Mouse (Mus musculus): ENCODE measurements around the gene Zfp11. TPM values are rescaled to one million over a fixed set of nuclear protein-coding genes. Genes with fewer than 3 reads are reported as not detected.
"Not testable (repeated sequence)": the region's sequence is repeated elsewhere in the genome, so short reads cannot be mapped to it uniquely, and the experiment has no call there.

Gene Zfp11
- polyA plus RNA-seq, 1 experiment from 2014 or later, result 3.2 TPM

GRCm38 (mm10) chr5:129685141-129685540 is 15.2 kb upstream of the Zfp11 start:
- H3K4me2 ChIP-seq; H3K9me3 ChIP-seq (ENCODE audit: control insufficient read depth, low read length); H3K4me3 ChIP-seq (ENCODE audit: low read depth, low read length); H3K36me3 ChIP-seq (ENCODE audit: control insufficient read depth, insufficient read depth, low read length); H3K9ac ChIP-seq (ENCODE audit: low read depth, low read length); H3K27ac ChIP-seq (ENCODE audit: low read depth, low read length); DNase-seq (ENCODE audit: low spot score); H3K4me1 ChIP-seq (replicated peaks; ENCODE audit: control insufficient read depth, insufficient read depth, low read length); H3K27me3 ChIP-seq (replicated peaks; ENCODE audit: control insufficient read depth, insufficient read depth, low read length); ATAC-seq (replicated peaks; ENCODE audit: low FRiP score): not testable (repeated sequence)
- 79% methylated on average over 5 of the region's 5 CpGs for WGBS

- ATAC-seq (replicated peaks; ENCODE audit: low FRiP score) (peak; percentile 65), DNase-seq (ENCODE audit: low spot score) (no peak)
- Histone ChIP-seq H3K27me3 (replicated peaks; ENCODE audit: control insufficient read depth, insufficient read depth, low read length) (no peaks in the 10 kb centered on the region), H3K4me2 (peak overlapping the region; percentile 60), H3K9me3 (ENCODE audit: control insufficient read depth, low read length) (no peaks in the 10 kb centered on the region), H3K9ac (ENCODE audit: low read depth, low read length) (peak overlapping the region; percentile 68), H3K4me1 (replicated peaks; ENCODE audit: control insufficient read depth, insufficient read depth, low read length) (no peaks in the 10 kb centered on the region), H3K36me3 (ENCODE audit: control insufficient read depth, insufficient read depth, low read length) (no peaks in the 10 kb centered on the region), H3K27ac (ENCODE audit: low read depth, low read length) (no peak overlapping the region), H3K4me3 (ENCODE audit: low read depth, low read length) (peak overlapping the region; percentile 69)
- 1% methylated on average over 31 of the region's 31 CpGs for WGBS
Measured at GRCm38 (mm10) chr5:129669453-129670035, 355 bp downstream of the Zfp11 start.

DNA sequence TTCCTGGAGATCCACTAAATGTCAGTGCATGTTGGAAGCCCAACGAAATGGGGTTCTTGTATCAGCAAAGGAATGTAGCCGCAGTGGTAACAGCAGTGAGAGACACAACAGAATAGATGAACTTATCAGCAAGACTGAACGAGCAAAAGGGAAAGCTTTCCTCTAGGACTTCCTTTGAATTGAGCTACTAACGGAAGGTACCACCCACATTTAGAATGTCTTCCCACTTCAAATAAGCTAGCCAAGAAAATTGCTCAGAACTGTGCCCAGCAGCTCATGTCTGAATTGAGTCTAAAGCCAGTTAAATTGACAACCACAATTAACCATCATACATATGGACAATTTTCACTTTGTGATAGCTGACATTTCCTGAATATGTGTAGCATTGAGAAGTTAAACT is 2.0 kb downstream of the Zfp11 start:
- H3K4me3 ChIP-seq (ENCODE audit: low read depth, low read length), result no peak overlapping the region
- H3K9me3 ChIP-seq (ENCODE audit: control insufficient read depth, low read length), result no peaks in the 10 kb centered on the region
- no peaks in the 10 kb centered on the region for H3K36me3 ChIP-seq (ENCODE audit: control insufficient read depth, insufficient read depth, low read length)
- no peak overlapping the region for H3K27ac ChIP-seq (ENCODE audit: low read depth, low read length)
- no peak overlapping the region for H3K4me2 ChIP-seq
- no peaks in the 10 kb centered on the region for H3K4me1 ChIP-seq (replicated peaks; ENCODE audit: control insufficient read depth, insufficient read depth, low read length)
- H3K27me3 ChIP-seq (replicated peaks; ENCODE audit: control insufficient read depth, insufficient read depth, low read length), result no peaks in the 10 kb centered on the region
- DNase-seq (ENCODE audit: low spot score) (no peak), ATAC-seq (replicated peaks; ENCODE audit: low FRiP score) (no peak)
- H3K9ac ChIP-seq (ENCODE audit: low read depth, low read length), result no peak overlapping the region
- WGBS, result 77% methylated on average over 4 of the region's 4 CpGs

GRCm38 (mm10) chr5:129666271-129666909 is 3.5 kb downstream of the Zfp11 start:
- Histone ChIP-seq H3K27me3 (replicated peaks; ENCODE audit: control insufficient read depth, insufficient read depth, low read length) (no peaks in the 10 kb centered on the region), H3K9me3 (ENCODE audit: control insufficient read depth, low read length) (no peaks in the 10 kb centered on the region), H3K4me3 (ENCODE audit: low read depth, low read length) (no peak overlapping the region), H3K9ac (ENCODE audit: low read depth, low read length) (no peak overlapping the region), H3K4me2 (no peak overlapping the region), H3K27ac (ENCODE audit: low read depth, low read length) (no peak overlapping the region), H3K4me1 (replicated peaks; ENCODE audit: control insufficient read depth, insufficient read depth, low read length) (no peaks in the 10 kb centered on the region), H3K36me3 (ENCODE audit: control insufficient read depth, insufficient read depth, low read length) (no peaks in the 10 kb centered on the region)
- 86% methylated on average over 10 of the region's 10 CpGs for WGBS
- DNase-seq (ENCODE audit: low spot score), result no peak
- ATAC-seq (replicated peaks; ENCODE audit: low FRiP score), result no peak

GRCm38 (mm10) chr5:129664090-129664489 is 5.8 kb downstream of the Zfp11 start:
- Histone ChIP-seq H3K9ac (ENCODE audit: low read depth, low read length) (no peak overlapping the region), H3K4me3 (ENCODE audit: low read depth, low read length) (no peak overlapping the region), H3K27ac (ENCODE audit: low read depth, low read length) (no peak overlapping the region), H3K9me3 (ENCODE audit: control insufficient read depth, low read length) (no peaks in the 10 kb centered on the region), H3K4me2 (no peak overlapping the region), H3K36me3 (ENCODE audit: control insufficient read depth, insufficient read depth, low read length) (no peaks in the 10 kb centered on the region), H3K27me3 (replicated peaks; ENCODE audit: control insufficient read depth, insufficient read depth, low read length) (no peaks in the 10 kb centered on the region), H3K4me1 (replicated peaks; ENCODE audit: control insufficient read depth, insufficient read depth, low read length) (no peaks in the 10 kb centered on the region)
- DNase-seq (ENCODE audit: low spot score), result no peak
- ATAC-seq (replicated peaks; ENCODE audit: low FRiP score), result no peak
- WGBS, result 87% methylated on average over 5 of the region's 5 CpGs

- Histone ChIP-seq H3K36me3 (ENCODE audit: control insufficient read depth, insufficient read depth, low read length) (peaks cover 16% of the 10 kb centered on the region), H3K4me2 (no peak overlapping the region), H3K27ac (ENCODE audit: low read depth, low read length) (no peak overlapping the region), H3K9ac (ENCODE audit: low read depth, low read length) (no peak overlapping the region), H3K27me3 (replicated peaks; ENCODE audit: control insufficient read depth, insufficient read depth, low read length) (no peaks in the 10 kb centered on the region), H3K4me3 (ENCODE audit: low read depth, low read length) (no peak overlapping the region), H3K4me1 (replicated peaks; ENCODE audit: control insufficient read depth, insufficient read depth, low read length) (no peaks in the 10 kb centered on the region), H3K9me3 (ENCODE audit: control insufficient read depth, low read length) (no peaks in the 10 kb centered on the region)
- no peak for ATAC-seq (replicated peaks; ENCODE audit: low FRiP score)
- DNase-seq (ENCODE audit: low spot score), result no peak
- 93% methylated on average over 15 of the region's 15 CpGs for WGBS
Measured at GRCm38 (mm10) chr5:129657931-129658330, 12.0 kb downstream of the Zfp11 start.

DNA sequence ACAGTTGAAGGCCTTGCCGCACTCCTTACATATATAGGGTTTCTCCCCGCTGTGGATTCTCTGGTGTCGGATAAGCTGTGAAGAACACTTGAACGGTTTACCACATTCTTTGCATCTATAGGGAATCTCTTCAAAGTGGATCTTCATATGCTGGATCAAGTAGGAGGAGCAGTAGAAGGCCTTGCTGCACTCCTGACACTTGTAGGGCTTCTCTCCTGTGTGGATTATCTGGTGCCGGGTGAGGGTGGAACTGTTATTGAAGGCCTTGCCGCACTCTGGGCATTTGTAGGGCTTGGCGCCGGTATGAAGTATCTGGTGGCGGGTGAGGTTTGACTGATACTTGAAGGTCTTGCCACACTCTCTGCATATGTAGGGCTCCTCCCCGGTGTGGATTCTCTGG is 12.9 kb downstream of the Zfp11 start:
- Histone ChIP-seq H3K4me1 (replicated peaks; ENCODE audit: control insufficient read depth, insufficient read depth, low read length) (no peaks in the 10 kb centered on the region), H3K9ac (ENCODE audit: low read depth, low read length) (no peak overlapping the region), H3K27me3 (replicated peaks; ENCODE audit: control insufficient read depth, insufficient read depth, low read length) (no peaks in the 10 kb centered on the region), H3K4me3 (ENCODE audit: low read depth, low read length) (no peak overlapping the region), H3K9me3 (ENCODE audit: control insufficient read depth, low read length) (no peaks in the 10 kb centered on the region), H3K27ac (ENCODE audit: low read depth, low read length) (no peak overlapping the region), H3K4me2 (no peak overlapping the region), H3K36me3 (ENCODE audit: control insufficient read depth, insufficient read depth, low read length) (peaks cover 16% of the 10 kb centered on the region)
- ATAC-seq (replicated peaks; ENCODE audit: low FRiP score) (no peak), DNase-seq (ENCODE audit: low spot score) (no peak)
- 94% methylated on average over 10 of the region's 10 CpGs for WGBS

DNA sequence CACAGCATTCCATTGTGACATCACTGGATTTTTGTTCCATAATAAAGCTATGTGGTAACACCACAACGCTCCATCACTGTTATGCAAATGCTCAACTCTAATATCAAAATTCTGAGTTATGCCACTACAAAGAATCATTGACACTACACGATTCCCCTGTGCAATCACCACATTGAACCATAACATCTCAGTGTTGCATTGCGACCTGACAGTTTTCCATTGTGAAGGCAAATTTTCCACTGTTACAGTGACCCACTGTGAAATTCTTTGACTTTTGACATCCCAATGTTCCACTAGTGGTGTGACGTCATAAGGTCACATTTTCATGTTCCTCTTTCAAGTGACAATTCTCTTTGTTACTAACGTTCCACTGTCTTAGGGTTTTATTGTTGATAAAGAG is 19.0 kb downstream of the Zfp11 start:
- DNase-seq (ENCODE audit: low spot score), result no peak
- no peaks in the 10 kb centered on the region for H3K9me3 ChIP-seq (ENCODE audit: control insufficient read depth, low read length)
- H3K4me1 ChIP-seq (replicated peaks; ENCODE audit: control insufficient read depth, insufficient read depth, low read length), result no peaks in the 10 kb centered on the region
- WGBS, result 89% methylated on average over 5 of the region's 5 CpGs
- ATAC-seq (replicated peaks; ENCODE audit: low FRiP score), result no peak
- no peaks in the 10 kb centered on the region for H3K36me3 ChIP-seq (ENCODE audit: control insufficient read depth, insufficient read depth, low read length)
- no peak overlapping the region for H3K9ac ChIP-seq (ENCODE audit: low read depth, low read length)
- H3K4me2 ChIP-seq, result no peak overlapping the region
- H3K4me3 ChIP-seq (ENCODE audit: low read depth, low read length), result no peak overlapping the region
- no peaks in the 10 kb centered on the region for H3K27me3 ChIP-seq (replicated peaks; ENCODE audit: control insufficient read depth, insufficient read depth, low read length)
- no peak overlapping the region for H3K27ac ChIP-seq (ENCODE audit: low read depth, low read length)
